Mouse (Mus musculus): ENCODE results near the gene Ppp1r18.
"Not testable (repeated sequence)": the region's sequence is repeated elsewhere in the genome, so short reads cannot be mapped to it uniquely, and the experiment has no call there.

The Ppp1r18 gene

DNA sequence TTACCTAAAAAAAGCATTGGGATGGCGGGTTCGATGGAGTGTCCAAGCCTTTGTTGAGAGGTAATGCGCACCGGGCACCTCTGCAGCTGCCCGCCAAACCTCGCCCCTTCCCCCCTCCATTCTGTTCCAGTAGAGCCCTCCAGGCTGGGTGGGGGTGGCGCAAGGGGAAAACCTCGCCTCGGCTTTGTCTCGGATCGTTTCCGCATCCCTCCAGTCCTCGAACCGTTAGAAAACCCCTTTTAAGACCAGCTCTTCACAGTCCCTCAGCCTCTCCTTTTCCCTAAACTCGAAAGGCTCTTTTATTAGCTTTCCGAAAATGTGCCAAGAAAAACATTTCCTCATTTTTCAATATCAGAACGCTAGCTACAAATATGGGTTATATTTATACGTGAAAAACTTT, 27.9 kb upstream of the Ppp1r18 start:
- peak; percentile 43 for DNase-seq

DNA sequence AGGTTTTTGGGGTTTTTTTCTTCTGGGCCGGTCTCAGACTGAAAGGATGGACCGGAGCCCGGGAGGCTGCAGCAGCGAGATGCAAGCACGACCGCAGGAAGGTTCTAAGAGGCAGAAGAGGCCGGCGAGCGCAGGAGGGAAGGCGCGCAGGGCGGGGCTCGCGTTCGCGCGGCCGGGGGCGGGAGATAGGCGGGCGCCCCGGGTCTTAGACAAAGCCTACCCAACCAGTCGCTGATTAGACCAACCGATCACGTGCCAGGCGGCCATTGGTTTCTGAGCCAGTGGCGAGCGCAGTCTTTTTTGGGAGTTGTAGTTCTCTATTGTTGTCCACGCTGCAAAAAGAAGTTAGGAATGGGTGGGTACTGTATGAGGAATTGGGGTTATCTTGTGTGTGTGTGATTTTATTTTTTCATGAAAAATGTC, 27.3 kb upstream of the Ppp1r18 start, which contains the start of gene Tubb5:
Gene Tubb5, minus strand, starts transcription at position 185 of the 423 bp plus-strand sequence.
- peak; percentile 97 for DNase-seq

DNA sequence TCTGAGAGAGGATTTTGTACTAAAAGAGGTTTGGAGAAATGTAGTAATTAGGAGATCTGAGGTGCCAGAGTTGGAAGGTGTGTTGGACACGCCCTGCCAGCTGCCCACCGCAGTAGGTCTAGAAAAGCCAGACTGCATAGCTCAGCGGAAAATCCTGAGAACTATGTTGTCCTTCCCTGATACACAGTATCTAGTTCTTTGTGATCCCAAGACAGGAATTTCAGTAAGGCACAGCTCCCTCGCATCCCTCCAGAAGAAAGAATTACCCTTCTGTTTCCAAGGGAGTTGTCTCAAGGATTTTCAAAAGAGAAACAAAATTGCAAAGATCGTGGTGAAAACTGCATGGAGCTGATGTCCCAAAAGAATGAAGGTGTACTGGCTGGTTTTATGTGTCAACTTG, 26.8 kb upstream of the Ppp1r18 start:
- no peak for DNase-seq

DNA sequence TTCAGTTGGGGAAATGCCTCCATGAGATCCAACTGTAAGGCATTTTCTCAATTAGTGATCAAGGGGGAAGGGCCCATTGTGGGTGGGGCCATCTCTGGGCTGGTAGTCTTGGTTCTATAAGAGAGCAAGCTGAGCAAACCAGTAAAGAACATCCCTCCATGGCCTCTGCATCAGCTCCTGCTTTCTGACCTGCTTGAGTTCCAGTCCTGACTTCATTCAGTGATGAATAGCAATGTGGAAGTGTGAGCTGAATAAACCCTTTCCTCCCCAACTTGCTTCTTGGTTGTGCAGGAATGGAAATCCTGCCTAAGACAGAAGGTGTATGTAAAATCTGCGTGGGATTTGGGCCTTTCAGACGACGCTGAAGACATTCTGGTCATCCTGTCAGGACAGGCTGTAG, 26.4 kb upstream of the Ppp1r18 start:
- DNase-seq, result not testable (repeated sequence)

DNA sequence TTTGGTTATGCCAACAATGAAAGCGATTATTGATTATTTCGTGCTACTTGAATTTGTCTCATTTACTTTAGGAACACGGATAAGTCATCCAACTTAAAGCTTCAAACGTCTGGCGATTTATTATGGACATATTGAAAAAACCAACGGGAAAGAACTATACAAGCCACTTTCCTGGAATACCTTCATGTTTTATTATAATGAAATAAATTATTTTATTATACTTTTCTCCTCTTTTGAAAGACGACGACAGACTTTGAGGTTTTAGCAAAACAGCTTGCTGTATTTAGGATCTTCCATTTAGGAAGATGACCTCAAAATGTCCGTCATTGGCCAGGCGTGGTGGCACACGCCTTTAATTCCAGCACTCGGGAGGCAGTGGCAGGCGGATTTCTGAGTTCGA, 24.8 kb upstream of the Ppp1r18 start:
- DNase-seq, result no peak

DNA sequence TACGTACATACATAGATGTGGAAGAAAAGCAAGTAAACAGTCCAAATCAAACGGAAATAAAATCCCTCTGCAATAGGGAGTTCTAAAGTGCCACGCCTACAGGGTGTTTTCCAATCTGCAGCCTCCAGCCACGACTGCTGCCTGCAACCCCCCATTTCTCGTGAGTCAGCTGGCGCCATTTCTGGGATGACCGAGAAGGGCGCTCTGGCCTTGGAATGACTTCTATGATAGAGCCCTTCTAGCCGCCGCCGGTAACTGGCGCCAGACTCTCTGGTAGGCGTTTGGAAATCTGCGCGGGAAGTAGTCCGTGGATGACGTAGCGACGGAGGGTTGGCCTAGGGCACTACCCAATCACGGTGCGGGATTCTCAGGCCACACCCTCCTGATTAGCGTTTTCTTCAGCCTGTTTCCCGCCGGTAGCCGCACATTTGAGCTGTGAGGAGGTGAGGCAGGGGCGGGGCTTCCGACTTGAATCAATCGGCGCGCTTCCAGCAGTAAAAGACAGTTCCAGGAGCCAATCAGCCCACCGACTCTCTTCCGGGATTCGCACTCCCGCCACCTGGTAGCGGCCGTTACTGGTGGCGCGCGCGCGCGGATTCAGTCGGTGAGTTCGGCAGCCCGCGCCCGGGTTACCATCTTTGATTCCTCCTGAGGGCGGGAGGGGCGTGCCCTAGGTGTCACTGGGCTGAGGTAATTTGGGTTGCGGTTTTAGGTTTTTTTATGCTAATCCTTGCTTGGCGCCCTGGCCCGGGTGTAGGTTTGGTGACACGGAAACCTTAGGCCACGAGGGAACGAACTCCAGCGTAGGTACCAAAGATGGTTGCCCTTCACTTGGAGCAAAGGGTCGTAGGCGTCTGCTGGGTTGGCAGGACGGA, 24.1 kb upstream of the Ppp1r18 start, which contains the start of gene Mdc1:
Gene Mdc1, plus strand, starts transcription at position 440 of the 875 bp plus-strand sequence.
- peak; percentile 100 for DNase-seq

DNA sequence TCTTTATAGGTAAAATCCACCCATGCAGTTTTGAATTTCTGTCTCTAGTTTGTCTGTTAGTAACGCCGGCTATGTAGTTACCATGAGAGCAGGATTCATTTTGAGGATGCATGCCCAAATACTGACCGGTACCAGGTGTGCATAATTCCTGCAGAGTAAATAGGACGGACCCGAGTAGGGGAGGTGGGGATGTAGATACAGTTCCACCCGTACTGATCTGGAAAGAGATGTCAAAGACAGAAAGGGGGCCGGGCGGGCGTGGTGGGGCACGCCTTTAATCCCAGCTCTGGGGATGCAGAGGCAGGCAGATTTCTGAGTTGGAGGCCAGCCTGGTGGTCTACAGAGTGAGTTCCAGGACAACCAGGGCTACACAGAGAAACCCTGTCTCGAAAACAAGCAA, 23.4 kb upstream of the Ppp1r18 start:
- DNase-seq, result no peak

DNA sequence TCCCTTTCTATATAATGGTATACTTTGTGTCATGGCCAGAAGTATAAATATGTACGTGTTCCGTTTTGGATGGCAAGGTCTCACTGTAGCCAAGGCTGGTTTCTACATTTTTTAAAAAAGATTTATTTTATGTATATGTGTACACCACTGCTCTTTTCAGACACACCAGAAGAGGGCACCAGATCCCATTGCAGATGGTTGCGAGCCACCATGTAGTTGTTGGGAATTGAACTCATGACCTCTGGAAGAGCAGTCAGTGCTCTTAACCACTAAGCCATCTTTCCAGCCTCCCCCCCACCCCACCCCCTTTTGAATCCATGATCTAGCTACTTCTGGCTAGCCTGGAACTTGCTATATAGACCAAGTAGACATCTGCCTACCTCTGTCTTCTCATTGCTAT, 21.9 kb upstream of the Ppp1r18 start:
- no peak for DNase-seq

DNA sequence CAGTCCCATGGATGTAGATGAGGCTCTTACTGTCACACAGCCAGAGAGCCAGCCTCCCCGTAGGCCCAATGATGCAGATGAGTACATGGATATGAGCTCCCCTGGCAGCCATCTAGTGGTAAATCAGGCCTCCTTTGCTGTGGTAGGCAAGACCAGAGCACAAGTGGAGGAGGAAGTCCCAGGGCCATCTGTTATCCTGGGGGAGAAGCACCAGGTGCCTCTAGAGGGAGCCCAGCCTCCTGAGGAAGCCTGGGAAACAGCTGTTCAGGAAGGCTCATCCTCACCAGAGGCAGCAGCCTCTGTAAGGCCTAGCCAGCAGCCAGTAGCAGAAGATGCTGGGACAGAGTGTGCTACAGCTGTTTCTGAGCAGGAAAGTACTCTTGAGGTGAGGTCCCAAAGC, 17.3 kb upstream of the Ppp1r18 start:
- no peak for DNase-seq

DNA sequence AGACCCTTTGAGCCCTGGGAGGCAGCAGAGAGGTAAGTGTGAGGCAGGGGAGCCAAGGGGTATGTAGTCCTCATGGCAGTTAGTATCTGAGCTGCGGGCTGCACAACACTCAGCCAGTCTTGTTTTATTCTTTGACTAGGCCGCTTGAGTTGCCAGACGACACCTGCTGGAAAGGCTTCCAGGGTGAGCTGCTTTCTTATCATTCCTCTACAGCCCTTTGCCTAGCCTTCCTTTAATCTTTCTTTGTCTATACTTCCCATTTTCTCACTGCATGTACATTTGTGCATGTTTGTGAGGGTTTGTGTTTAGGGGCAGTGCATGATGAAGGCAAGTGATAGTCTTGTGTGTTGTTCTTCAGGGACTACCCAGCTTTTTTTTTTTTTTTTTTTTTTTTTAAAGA, 14.4 kb upstream of the Ppp1r18 start:
- no peak for DNase-seq

DNA sequence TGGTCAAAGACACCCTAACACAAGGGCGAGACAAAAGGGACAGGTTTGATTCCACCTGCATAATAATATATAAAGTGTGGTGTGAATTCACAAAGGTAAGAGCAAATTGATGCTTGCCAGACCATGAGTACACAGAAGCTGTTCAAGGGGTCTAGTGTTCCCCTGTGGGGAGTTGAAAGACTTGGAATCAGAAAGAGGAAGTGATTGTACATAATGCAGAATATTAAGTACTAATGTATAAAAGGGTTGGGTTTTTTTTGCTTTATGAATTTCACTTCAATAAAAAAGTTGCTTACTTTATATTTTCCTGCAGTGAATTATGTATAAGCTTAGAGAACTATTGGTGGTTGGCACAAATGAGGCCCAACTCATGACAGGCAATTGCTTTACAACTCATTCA, 6.0 kb upstream of the Ppp1r18 start:
- DNase-seq, result no peak

DNA sequence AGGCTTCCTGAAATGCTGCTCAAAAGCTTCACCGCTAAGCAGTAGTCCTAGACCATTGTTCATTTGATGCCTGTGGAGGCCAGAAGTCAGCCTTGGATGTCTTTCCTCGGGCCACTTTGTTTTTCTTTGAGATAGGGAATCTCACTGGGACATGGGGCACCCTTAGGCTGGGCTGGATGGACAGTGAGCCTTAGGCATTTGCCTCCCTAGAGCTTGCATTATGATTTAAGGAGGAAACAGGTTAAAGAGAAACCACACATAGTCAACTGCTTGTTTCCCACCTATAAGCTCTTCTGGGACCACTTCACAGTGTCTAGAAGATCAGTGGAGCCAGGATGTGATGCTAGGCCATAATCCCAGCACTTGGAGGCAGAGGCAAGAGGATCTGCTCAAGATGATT, 5.6 kb upstream of the Ppp1r18 start:
- DNase-seq, result no peak

DNA sequence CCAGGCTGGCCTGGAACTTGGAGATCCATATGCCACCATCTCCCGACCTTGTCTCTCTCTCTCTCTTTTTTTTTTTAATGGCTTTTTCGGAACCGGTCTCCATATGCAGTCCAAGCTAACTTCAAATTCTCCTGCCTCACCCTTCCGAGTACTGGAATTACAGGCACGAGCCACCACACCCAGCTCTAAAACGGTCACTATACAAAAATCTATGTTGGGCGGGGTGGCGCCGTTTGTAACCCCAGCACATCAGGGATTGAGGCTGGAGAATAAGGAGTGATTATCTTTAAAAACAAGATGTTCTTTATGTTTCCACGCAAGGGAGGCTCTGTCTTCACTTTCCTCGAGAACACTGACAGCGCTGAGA, 4.6 kb upstream of the Ppp1r18 start:
- DNase-seq, result no peak

DNA sequence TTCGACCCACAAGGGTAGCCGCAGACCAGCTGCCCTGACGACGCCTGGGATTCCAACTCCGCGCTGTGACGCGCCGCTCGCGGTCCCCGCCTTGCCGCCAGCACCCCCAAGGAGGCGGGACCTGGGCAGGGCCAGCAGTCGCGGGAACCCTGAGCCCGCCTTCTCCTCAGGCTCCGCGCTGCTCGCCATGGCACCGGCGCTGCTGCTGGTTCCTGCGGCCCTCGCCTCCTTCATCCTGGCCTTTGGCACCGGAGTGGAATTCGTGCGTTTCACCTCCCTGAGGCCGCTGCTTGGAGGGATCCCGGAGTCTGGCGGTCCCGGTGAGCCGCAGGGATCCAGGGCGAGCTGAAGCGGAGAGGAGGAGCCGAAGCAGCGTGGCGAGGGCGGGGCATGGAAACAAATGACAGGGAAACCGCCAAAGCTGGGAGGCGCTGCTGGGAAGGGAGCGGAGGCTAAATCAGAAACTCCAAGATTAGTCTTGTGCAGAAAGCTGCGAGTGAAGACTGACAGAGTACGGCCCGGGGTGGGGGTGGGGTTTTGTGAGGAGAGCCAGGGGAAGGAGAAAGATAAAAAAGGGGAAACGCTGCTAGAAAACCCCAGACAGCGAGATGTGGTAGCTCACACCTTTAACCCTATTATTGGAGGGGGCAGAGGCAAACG, 4.1 kb upstream of the Ppp1r18 start, which contains the start of gene Nrm:
Gene Nrm, plus strand, starts transcription at position 121 of the 660 bp plus-strand sequence.
- peak; percentile 84 for DNase-seq

DNA sequence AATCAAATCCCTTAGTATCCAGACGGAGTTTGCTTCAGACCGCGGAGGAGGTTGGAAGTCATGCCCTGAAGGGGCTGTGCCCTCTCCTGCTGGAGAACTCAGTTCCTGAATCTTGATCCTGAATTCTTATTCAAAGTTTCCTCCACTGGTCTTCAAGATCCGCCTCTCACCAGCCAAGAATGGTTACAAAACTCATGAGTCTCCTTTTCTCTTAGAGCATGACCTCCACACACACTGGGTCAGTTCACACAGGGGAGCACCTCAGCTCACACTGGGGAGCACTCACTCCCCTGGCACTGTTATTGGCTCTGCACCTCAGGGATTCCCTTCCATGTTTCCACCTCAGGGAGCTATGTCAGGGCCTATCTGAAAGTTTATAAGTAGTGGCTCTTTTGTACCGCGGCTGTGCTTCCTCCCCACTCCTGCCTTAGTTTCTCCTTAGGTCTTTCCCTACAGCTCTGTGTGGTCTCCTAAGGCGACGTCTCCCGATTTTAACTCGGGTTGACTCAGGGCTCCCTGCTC, 500 bp upstream of the Ppp1r18 start:
- DNase-seq, result no peak

DNA sequence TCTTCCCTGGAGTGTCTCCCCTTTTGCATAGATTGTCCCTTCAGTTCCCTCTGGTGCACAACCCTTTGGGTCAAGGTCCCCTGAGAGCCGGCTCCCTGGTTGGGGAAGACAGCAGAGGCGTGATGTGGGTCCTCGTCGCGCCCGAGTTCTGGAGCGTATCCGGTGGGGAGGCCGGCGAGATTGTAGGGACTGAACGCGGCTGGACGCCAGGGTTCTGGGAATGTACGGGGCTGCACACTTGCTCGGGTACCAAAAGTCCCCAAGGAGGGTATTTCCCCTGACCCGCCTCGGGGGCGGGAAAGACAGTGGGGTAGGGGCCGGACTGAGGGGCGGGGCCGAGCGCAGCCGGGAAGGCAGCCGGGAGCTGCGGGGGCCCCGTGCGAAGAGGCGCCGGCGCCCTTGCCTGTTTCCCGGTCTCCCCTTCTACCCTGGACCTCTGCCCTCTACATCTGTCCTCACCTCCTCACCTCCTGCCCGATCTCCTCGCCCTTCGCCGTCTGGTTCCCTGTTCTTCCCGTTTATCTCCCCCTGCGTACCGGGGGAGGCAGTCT, 963 bp downstream of the Ppp1r18 start:
- no peak for DNase-seq

DNA sequence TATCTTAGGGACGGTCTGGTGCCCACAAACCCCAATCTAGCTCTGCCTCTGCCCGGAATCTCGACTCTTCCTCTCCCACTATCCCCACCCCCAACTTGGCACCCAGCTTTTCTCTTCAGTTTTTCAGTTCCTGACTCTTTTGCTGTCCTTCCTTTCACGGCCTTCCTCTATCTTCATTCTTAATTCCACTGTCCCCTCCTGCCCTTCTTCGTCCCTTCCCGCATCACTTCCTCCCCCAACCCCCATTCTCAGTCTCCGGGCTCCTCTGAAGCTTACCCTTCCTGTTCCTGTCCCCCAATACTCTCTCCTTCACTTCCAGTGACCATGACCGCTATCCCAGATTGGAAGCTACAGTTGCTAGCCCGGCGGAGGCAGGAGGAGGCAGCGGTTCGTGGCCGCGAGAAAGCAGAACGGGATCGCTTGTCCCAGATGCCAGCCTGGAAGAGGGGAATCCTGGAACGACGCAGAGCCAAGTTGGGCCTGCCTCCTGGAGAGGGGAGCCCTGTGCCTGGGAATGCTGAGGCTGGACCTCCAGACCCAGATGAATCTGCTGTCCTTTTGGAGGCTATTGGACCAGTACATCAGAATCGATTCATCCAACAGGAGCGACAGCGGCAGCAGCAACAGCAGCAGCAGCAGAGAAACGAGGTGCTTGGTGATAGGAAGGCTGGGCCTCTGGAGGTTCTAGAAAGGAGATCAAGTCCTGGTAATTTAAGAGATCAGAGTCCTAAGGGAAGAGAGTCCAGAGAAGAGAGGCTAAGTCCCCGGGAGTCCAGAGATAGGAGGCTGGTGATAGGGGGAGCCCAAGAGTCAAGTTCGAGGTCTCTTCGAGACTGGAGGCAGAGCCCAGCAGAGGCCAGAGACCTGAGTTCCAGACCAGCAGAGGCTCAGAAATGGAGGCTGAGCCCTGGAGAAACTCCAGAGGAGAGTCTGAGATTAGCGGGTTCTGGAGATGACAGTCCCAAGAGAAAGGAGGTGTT, 1.8 kb downstream of the Ppp1r18 start:
- DNase-seq, result no peak

DNA sequence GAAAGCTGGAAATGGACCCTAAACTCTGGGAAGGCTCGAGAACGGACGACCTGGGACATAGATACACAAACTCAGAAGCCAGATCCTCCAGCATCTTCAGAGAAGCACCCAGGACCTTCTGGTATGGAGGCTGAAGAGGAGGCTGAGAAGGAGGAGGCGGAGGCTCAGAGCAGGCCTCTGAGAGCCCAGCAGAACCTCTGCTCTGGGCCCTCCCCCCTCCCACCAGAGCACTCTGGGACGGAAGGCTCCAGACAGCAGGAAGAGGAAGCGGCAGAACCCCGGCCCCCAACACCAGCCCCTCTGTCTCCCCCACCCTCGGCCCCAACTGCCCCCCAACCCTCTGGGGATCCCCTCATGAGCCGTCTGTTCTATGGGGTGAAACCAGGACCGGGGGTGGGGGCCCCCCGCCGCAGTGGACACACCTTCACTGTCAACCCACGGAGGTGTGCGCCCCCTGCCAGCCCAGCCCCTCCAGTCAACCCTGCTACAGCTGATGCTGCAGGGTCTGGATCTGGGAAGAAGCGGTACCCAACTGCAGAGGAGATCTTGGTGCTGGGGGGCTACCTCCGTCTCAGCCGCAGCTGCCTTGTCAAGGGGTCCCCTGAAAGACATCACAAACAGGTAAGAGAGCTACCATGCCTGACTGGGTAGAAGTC, 2.9 kb downstream of the Ppp1r18 start:
- no peak for DNase-seq

DNA sequence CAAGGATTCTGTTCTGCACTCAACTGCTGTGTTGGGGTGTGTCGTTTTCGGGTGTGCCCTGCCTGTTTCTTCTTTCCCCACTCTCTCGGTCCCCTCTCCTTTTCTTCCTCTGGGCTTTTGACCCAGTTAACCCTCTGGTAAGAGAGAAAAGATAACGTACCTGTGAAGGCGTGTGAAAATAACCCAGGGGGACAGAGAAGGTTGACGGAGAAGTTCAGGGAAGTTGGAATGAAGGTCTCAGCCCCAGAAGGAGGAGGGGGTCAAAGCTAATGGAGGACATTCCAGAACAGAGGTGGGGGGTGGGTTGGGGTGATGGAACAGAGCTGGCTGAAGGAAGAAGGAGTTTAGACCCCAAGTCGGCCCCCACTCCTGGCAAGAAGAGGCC, 3.6 kb downstream of the Ppp1r18 start:
- no peak for DNase-seq

DNA sequence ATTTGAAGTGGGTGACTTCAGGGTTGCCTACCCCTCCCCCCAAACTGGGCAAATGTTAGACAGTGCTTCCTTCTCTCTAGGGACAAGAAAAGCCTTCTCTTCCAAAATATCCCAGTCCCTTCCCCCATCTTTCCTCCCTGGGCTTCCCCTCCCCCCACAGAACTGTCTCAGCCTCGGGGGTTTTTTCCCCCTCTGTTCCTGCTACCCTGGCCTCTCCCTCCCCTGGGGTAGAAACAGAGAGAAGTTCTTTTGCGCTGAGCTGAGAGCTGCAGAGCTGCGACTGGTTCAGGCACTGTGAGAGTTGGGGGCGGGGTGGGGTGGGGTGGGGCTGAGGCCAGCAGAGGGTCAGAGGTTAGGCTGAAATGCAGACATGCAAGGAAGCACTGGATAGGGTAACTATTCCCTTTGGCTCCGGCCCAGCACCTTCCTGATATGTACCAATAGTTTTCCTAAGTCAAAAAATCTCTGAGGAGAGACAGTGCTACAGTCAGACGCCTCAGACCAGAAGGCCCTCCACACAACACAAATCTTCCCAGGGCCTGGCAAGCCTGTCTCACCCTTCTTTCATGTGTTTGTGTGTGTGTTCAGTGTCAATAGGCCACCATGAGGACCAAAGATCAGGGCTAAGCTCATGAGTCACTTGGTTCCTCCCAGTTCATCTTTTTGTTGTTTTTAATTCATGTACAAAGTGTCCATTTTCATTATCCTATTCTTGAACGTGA, 4.1 kb downstream of the Ppp1r18 start:
- DNase-seq, result no peak
